Mouse (Mus musculus) MEL (cell line): ENCODE measurements around the gene Gria3. TPM values are rescaled to one million over a fixed set of nuclear protein-coding genes. Genes with fewer than 3 reads are reported as not detected.

Experiments used
- DNase-seq: peaks from one replicate; pipeline ENCODE4 v3.0.0; 2011; ENCODE audit warnings: low read depth, low spot score
- H3K27ac ChIP-seq: 2 replicates; pipeline ENCODE4 v1.5.1; 2012; ENCODE audit warnings: low read depth, mild to moderate bottlenecking, control low read depth, low read length, moderate library complexity; ENCODE audit not compliant: control insufficient read depth
- H3K27me3 ChIP-seq, 2 experiments: fragments of 150-350 bp in 1 of 2; sonication (generic) in 1 of 2; 2 replicates each; pipeline ENCODE4 v1.6.1; 2012; ENCODE audit warnings: low read length in 2 of 2, mild to moderate bottlenecking in 2 of 2, improper control_type of control experiment in 1 of 2, moderate library complexity in 1 of 2; ENCODE audit not compliant: insufficient read depth in 2 of 2, control insufficient read depth in 1 of 2
- H3K36me3 ChIP-seq, 2 experiments: 2 replicates each; pipeline ENCODE4 v1.6.1; 2012 to 2014; ENCODE audit warnings: low read length in 2 of 2, improper control_type of control experiment in 1 of 2, inconsistent platforms in 1 of 2, mild to moderate bottlenecking in 1 of 2; ENCODE audit not compliant: insufficient read depth in 2 of 2, control insufficient read depth in 1 of 2
- H3K4me1 ChIP-seq, 2 experiments: fragments of 150-350 bp in 1 of 2; sonication (generic) in 1 of 2; 2 replicates each; pipeline ENCODE4 v1.6.1; 2012; ENCODE audit warnings: low read length in 2 of 2, improper control_type of control experiment in 1 of 2, mild to moderate bottlenecking in 1 of 2; ENCODE audit not compliant: insufficient read depth in 2 of 2, control insufficient read depth in 1 of 2
- H3K4me3 ChIP-seq, 2 experiments: fragments of 150-350 bp in 1 of 2; sonication (generic) in 1 of 2; 2 replicates each; pipeline ENCODE4 v1.5.1; 2012; ENCODE audit warnings: low read depth in 2 of 2, low read length in 2 of 2, mild to moderate bottlenecking in 2 of 2, moderate library complexity in 2 of 2, control low read depth in 1 of 2, improper control_type of control experiment in 1 of 2; ENCODE audit not compliant: control insufficient read depth in 1 of 2, insufficient read depth in 1 of 2
- H3K79me2 ChIP-seq: 2 replicates; pipeline ENCODE4 v1.6.1; 2012; ENCODE audit warnings: mild to moderate bottlenecking, low read length, moderate library complexity; ENCODE audit not compliant: control insufficient read depth, poor library complexity, insufficient read depth
- H3K9ac ChIP-seq: 2 replicates; pipeline ENCODE4 v1.6.1; 2012; ENCODE audit warnings: low read depth, mild to moderate bottlenecking, control low read depth, low read length, moderate library complexity; ENCODE audit not compliant: control insufficient read depth, poor library complexity, severe bottlenecking
- H3K9me3 ChIP-seq: fragments of 150-350 bp; sonication (generic); replicated peaks from 2 replicates; pipeline ENCODE4 v1.6.1; 2012; ENCODE audit warnings: mild to moderate bottlenecking, low read length, improper control_type of control experiment, moderate library complexity; ENCODE audit not compliant: insufficient read depth
- BHLHE40 ChIP-seq: IDR thresholded peaks from 2 replicates; pipeline ENCODE4 v1.6.1; 2012; ENCODE audit warnings: low read depth, mild to moderate bottlenecking, inconsistent platforms, low read length, improper control_type of control experiment, borderline replicate concordance
- CHD1 ChIP-seq: IDR thresholded peaks from 2 replicates; pipeline ENCODE4 v1.6.1; 2012; ENCODE audit warnings: low read depth, mild to moderate bottlenecking, inconsistent platforms, low read length, improper control_type of control experiment
- CHD2 ChIP-seq: IDR thresholded peaks from 2 replicates; pipeline ENCODE4 v1.6.1; 2011; ENCODE audit warnings: low read length, improper control_type of control experiment
- E2F4 ChIP-seq: IDR thresholded peaks from 2 replicates; pipeline ENCODE4 v1.6.1; 2011; ENCODE audit warnings: low read depth, low read length, improper control_type of control experiment, borderline replicate concordance
- EP300 ChIP-seq, 2 experiments: IDR thresholded peaks; 2 replicates each; pipeline ENCODE4 v1.6.1; 2011; ENCODE audit warnings: improper control_type of control experiment in 2 of 2, low read length in 2 of 2, low read depth in 1 of 2, mild to moderate bottlenecking in 1 of 2
- ETS1 ChIP-seq: IDR thresholded peaks from 2 replicates; pipeline ENCODE4 v1.6.1; 2012; ENCODE audit warnings: low read depth, mild to moderate bottlenecking, inconsistent platforms, low read length, improper control_type of control experiment, moderate library complexity
- GABPA ChIP-seq: IDR thresholded peaks from 2 replicates; pipeline ENCODE4 v1.6.1; 2012; ENCODE audit warnings: low read depth, mild to moderate bottlenecking, inconsistent platforms, low read length, improper control_type of control experiment, moderate library complexity
- HCFC1 ChIP-seq: IDR thresholded peaks from 2 replicates; pipeline ENCODE4 v1.6.1; 2012; ENCODE audit warnings: low read depth, mild to moderate bottlenecking, inconsistent platforms, low read length, improper control_type of control experiment, moderate library complexity
- JUND ChIP-seq: IDR thresholded peaks from 2 replicates; pipeline ENCODE4 v1.6.1; 2011; ENCODE audit warnings: low read depth, mild to moderate bottlenecking, improper control_type of control experiment, low read length
- MAX ChIP-seq: IDR thresholded peaks from 2 replicates; pipeline ENCODE4 v1.6.1; 2011; ENCODE audit warnings: low read length, improper control_type of control experiment
- MEF2A ChIP-seq: IDR thresholded peaks from 2 replicates; pipeline ENCODE4 v1.6.1; 2014; ENCODE audit warnings: low read depth, mild to moderate bottlenecking, inconsistent platforms, low read length, improper control_type of control experiment; ENCODE audit not compliant: poor library complexity, insufficient replicate concordance, severe bottlenecking; ENCODE audit errors: extremely low read depth
- MXI1 ChIP-seq: IDR thresholded peaks from 2 replicates; pipeline ENCODE4 v1.6.1; 2011; ENCODE audit warnings: mild to moderate bottlenecking, low read depth, low read length, improper control_type of control experiment
- NELFE ChIP-seq: IDR thresholded peaks from 2 replicates; pipeline ENCODE4 v1.6.1; 2011; ENCODE audit warnings: low read depth, low read length, improper control_type of control experiment
- POLR2A ChIP-seq, 2 experiments: IDR thresholded peaks; 2 replicates each; pipeline ENCODE4 v1.6.1; 2011 to 2012; ENCODE audit warnings: low read length in 2 of 2, mild to moderate bottlenecking in 2 of 2, control low read depth in 1 of 2, improper control_type of control experiment in 1 of 2, low read depth in 1 of 2, moderate library complexity in 1 of 2; ENCODE audit not compliant: control insufficient read depth in 1 of 2, insufficient read depth in 1 of 2, poor library complexity in 1 of 2
- RCOR1 ChIP-seq: IDR thresholded peaks from 2 replicates; pipeline ENCODE4 v1.6.1; 2012; ENCODE audit warnings: low read depth, mild to moderate bottlenecking, inconsistent platforms, low read length, improper control_type of control experiment
- SIN3A ChIP-seq: IDR thresholded peaks from 2 replicates; pipeline ENCODE4 v1.6.1; 2012; ENCODE audit warnings: low read length, improper control_type of control experiment, inconsistent platforms
- TAL1 ChIP-seq: IDR thresholded peaks from 2 replicates; pipeline ENCODE4 v1.6.1; 2012; ENCODE audit warnings: mild to moderate bottlenecking, inconsistent platforms, low read length, moderate library complexity, mixed read lengths
- TBP ChIP-seq: IDR thresholded peaks from 2 replicates; pipeline ENCODE4 v1.8.0; 2011; ENCODE audit warnings: low read depth, low read length, improper control_type of control experiment
- USF1 ChIP-seq: IDR thresholded peaks from 2 replicates; pipeline ENCODE4 v1.6.1; 2014; ENCODE audit warnings: low read depth, mild to moderate bottlenecking, inconsistent platforms, low read length, improper control_type of control experiment, moderate library complexity
- ZC3H11A ChIP-seq: IDR thresholded peaks from 2 replicates; pipeline ENCODE4 v1.6.1; 2012; ENCODE audit warnings: low read depth, mild to moderate bottlenecking, inconsistent platforms, low read length, improper control_type of control experiment
- polyA plus RNA-seq, 2 experiments: library from polyadenylated mRNA; stranded (reverse) in 1 of 2; unstranded in 1 of 2; fragments of >175 nt in 1 of 2; fragments of >200 nt in 1 of 2; gene quantifications; 2 replicates each; pipeline versions ENCODE4 v1.2.1 to v1.2.4; 2012; ENCODE audit warnings: low replicate concordance in 2 of 2, low read depth in 1 of 2; ENCODE audit not compliant: insufficient read length in 2 of 2, insufficient read depth in 1 of 2, missing spikeins in 1 of 2
- total RNA-seq: library from RNA; depleted of rRNA; stranded (reverse); fragments of 300-350 nt; gene quantifications from 2 replicates; pipeline ENCODE4 v1.2.3, GENCODE M21; 2012

Gene Gria3
- total and polyA plus RNA-seq, 3 experiments = not detected

DNA sequence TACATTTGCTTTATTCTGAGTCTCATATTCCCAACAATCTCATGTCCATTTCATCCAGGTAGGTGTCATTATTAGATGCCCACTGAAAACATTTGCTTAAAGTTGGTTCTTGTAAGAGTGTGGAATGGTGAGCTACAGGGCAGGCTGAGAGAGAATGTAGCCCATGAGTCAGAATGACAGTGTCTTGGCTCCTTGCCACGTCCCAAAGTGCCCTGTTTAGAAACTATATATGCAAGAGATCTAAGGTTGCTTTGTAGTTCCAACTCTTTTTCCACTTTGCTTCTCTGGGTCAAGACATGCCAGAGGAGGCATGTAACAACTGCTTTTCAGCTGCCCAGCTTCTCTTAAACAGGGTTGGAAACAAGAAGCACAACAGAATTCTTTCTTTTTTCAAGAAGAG lies 9.1 kb downstream of the Gria3 start:
- H3K9me3 ChIP-seq = no peaks in the 10 kb centered on the region

DNA sequence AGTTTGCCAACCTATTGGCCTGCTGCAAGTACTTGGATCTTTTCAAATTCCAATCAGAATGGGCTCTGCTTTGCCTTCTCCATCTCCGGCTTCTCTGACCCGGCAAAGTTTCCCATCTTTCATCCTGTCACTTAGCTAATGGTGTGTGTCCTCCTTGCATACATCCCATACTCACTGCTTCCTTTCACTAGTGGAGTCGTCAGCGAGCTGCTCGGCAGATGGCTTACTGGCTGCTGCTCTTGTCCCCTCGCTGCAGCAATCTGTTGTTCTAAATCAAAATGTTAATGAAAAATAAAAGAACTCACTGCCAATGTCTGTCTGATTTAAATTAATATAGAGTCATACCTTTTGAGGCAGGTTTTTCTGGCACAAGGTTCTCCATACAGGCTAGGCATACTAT lies 25.0 kb downstream of the Gria3 start:
- Histone ChIP-seq H3K79me2 (no peaks in the 10 kb centered on the region), H3K9ac (no peak overlapping the region), H3K27me3 (no peaks in the 10 kb centered on the region), H3K9me3 (no peaks in the 10 kb centered on the region), H3K36me3 (no peaks in the 10 kb centered on the region), H3K4me3 (no peak overlapping the region), H3K27ac (no peak overlapping the region), H3K4me1 (no peaks in the 10 kb centered on the region)
- TF ChIP-seq NELFE (no peak), HCFC1 (no peak), POLR2A (IDR thresholded peaks at IDR 0.05; ENCODE audit: control insufficient read depth in 1 of 2, insufficient read depth in 1 of 2, low read depth in 1 of 2, low read length in 2 of 2, poor library complexity in 1 of 2) (no peak), TBP (no peak), USF1 (no peak), TAL1 (no peak), SIN3A (no peak), MEF2A (no peak), RCOR1 (no peak), ZC3H11A (no peak), MXI1 (no peak), EP300 (IDR thresholded peaks at IDR 0.05; ENCODE audit: low read depth in 1 of 2, low read length in 2 of 2) (no peak), JUND (no peak), BHLHE40 (no peak), MAX (no peak)
- no peak for DNase-seq

More for the DNA sequence above, 9.1 kb downstream of the Gria3 start:
- no peak overlapping the region for H3K4me3 ChIP-seq
- no peaks in the 10 kb centered on the region for H3K36me3 ChIP-seq
- H3K4me1 ChIP-seq = no peaks in the 10 kb centered on the region
- H3K79me2 ChIP-seq = no peaks in the 10 kb centered on the region
- no peak for TF ChIP-seq USF1
- no peak for TF ChIP-seq E2F4
- no peak for TF ChIP-seq JUND
- no peak for TF ChIP-seq RCOR1
- no peak for TF ChIP-seq ETS1
- no peak for TF ChIP-seq CHD1
- no peak for TF ChIP-seq CHD2
- TF ChIP-seq GABPA = no peak
- no peak for TF ChIP-seq HCFC1
- H3K9ac ChIP-seq = no peak overlapping the region
- H3K27me3 ChIP-seq = no peaks in the 10 kb centered on the region
- DNase-seq = peak; percentile 20
- H3K27ac ChIP-seq = no peak overlapping the region
